Mouse (Mus musculus): ENCODE measurements around the gene Ntn4.

Ntn4 gene

DNA sequence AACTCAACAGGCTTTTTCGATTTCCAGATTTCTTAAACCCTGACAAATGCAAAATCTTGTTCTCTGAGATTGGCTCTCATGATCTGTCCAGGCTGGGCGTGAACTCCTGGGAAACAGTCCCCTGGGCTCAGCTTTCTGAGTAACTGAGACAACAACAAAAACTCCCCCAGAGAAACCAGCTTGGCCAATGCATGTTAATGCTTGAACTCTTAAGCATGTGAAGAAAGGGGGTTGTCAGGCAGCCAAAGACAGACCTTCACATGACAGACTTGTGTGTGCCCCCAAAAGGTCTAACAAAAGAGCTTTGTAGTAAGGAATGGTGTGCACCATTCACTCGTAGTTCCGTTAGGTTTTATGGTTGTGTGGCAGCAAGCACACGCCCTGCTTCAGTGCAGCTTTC lies 96.6 kb downstream of the Ntn4 start:
- no peak for DNase-seq

DNA sequence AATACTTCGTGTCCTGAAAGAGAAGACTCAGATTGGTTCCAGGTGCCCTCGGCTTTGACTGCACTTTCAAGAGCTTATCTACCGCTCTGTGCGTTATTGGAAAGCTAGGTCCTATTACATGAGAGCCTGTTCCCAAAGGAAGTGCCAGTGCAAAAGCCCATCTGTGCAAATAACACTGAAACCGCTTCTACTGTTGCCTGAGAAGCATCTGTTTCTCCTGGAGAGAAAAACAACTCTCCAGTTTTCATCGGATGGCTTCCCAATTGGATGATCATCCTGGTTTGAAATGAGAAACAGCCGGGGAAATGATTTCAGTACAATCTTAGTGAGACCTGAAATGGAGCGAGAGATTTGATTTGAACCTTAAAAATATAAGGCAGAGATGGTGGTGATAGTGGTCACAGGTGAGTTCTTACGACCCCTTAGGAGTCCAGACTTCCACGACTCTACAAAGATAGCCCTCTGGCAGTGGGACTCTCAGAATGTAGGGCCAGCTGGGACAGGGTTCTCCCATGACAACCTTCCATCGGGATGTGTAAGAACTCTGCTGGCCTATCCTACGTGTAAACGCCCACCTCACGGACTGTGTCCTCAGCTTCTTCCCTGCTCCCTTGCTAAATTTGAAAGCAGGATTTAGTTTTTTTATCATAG lies 101.1 kb downstream of the Ntn4 start:
- DNase-seq = no peak

DNA sequence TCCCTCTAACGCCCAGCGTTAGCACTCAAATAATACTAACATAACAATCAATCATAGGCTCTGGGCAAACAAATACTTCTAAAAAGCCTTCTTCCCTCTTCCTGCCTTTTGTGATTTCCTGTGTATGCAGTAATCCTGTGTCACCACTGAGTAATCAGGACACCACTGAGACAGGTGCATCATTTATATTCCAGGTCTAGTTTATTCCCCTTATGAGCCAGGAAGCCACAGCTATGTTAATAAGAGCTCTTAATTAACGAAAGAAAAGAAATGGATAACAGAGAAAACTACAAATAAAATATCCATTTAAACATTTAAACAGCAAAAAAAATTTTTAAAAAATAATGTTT lies 101.6 kb downstream of the Ntn4 start:
- no peak for DNase-seq

DNA sequence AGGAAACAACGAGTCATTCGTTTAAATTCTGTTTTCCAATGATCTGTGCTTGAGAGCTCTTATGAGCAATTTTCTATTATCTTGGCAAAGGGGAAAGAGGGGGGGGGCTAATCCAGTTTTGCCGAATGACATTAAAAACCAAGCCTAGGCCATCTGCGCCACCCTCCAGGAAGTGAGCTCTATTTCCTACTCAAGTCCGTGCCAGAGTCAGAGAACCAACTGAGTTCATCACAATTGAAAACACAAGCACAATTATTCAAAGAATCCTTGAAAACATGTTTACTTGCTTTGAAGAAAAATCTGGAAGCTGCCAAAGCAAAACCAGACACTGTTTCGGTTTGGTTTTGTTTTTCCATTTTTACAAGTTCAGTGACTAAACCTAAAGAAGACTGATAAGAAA lies 102.1 kb downstream of the Ntn4 start:
- DNase-seq = no peak

DNA sequence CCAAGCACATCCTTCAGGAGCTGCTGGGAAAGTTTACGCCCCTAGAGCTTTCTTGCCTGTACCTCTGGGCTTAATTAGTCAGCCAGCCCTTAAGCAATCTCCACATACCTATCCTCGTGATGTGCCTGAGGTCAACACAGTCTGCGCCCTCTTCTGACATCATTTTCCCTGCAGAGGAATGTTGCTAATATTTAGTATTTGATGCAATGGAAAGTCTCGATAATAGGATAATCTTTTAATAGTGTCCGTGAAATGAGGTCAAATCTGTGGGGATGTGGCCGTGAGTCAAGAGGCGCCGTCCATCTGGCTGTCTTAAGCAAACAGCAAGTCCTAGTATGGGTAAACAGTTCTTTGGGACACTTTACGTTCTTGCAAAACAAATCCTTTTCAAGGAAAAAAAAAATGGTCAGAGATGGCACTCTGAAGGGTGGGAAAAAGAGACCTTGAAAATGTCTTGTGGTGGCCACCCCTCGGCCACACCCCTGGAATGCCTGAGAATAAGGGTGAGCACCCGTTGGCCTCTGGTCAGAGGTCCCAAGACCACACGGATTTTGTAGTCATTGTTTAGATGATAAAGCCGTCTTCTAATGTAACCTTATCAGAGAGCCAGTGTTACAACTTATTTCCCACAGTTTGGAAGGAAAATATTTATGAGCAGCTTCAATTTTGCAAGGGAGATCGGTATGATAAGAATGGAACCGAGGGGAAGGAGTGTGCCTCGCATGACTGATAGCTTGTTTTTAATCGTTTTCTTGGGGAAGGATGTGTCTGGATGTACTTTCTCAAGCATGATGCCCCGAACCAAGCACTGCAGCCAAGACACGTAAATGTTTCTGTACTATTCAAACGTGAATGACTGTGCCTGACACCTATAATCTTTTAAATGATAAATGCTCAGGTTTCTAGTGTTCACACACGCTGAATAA lies 109.0 kb downstream of the Ntn4 start:
- peak; percentile 42 for DNase-seq

DNA sequence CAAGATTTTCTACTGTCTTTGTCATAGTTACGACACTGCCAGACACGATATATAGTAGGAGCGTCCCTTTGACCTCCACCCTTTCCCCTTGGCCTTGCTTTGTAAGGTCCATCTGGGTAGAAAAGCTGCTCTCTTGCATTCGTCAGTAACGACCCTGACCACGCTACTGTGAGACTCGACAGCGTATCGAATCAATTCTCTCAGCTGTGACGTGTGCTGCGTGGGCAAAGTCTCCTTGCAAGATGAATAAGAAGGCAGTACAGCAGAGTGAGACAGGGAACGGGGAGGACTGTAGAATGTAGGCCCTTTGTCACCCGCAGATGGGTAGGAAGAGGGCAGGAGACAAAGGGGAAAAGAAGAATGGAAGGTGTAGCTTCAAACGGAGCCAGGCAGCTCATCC lies 110.8 kb downstream of the Ntn4 start:
- no peak for DNase-seq

DNA sequence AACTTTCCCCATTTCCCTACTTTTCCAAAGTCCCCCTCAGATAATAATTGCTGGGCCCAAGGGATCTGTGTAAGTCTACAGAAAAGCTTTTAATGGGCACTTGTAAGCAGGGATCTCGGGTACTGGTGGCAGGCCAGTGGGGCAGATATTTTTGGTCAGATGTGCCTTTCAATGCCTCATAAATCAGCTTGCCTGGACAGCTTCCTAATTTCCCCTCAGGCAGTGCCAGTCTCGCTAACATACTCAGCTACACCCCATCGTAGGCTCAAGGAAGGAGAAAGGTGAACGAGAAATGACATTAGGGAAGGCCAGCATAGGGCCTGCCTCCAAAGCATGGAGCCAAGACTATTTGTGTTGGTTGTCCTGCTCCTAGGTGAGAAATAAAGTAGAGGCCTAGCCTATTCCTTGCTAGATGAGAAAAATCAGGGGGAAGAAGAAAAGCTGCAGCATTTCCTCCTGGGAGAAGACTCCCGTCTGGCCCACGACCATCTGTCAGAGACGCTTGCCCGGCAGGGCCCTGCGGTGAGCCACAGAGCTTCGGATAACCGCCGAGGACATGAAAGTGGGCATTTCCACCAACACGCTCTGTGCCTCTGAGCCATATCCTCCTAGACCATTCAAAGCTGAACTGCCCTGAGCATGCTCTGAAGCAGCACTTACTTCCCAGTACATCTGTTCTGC lies 113.4 kb downstream of the Ntn4 start:
- DNase-seq = no peak

DNA sequence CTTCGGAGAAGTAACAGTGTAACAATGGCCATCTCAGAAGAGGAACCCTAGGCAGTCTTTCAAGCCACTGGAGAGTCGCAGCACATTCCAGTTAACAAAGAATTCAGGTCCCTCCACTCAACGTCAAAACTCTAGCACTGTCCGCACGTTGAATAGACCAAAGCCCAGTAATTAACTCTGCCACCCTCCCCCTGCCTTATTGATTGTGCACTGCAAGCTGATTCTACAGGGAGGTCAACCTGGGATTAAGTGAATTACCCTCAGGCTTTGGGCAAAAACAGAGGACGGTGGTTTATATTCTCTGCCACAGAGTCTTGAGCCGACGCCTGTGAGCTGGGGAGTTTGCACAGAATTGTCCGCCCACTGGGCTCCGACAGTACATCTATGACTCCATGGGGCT lies 115.7 kb downstream of the Ntn4 start:
- no peak for DNase-seq

DNA sequence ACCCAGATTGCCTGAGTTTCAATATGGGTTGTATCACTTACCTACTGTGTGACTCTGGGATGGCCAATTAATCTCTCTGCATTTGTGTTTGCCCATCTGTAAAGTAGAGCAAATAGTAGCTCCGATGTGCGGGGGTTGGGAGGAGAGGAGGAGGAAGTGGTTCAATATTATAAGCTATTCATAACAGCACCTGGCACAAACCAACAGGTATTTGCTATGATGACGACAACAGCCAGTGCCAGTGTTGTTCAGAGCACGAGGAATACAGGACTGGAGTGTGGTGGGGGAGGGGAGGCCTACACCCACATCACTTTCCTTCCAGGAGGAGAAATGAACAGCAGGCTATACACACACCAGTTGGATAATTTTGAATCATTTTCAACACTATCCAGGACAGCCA lies 119.2 kb downstream of the Ntn4 start:
- no peak for DNase-seq

DNA sequence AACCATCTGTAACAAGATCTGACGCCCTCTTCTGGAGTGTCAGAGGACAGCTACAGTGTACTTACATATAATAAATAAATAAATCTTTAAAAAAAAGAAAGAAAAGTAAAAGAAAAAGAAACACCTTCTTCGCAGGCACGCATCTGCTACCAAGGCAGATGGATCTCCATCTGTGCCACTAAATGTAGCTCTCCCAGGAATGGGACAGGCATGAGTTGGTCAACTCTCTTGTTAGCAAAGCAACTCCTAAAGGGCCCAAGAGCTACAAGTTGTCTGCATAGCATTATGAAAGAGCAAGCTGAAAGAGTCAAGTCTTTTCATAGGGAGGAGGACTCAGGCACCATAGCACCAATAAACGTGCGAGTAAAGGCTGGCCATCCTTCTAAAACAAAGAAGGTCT lies 119.9 kb downstream of the Ntn4 start:
- DNase-seq = no peak

DNA sequence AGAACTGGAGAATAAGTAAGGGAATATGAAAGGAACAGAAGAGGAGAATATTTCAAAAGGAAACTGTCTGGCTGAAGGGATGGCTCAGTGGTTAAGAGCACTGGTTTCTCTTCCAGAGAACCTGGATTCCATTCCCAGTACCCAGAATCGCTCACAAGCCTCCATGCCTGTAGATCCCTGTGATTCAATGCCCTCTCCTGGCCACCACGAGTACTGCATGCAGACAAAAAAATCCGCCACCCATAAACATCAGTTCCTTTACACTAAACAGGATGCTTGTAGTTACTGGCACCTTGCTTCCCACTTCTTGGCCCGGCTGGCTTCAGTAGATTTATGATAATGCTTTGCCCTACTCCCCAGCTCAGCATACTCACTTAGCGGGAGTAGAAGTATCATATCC lies 122.6 kb downstream of the Ntn4 start:
- DNase-seq = peak; percentile 55

DNA sequence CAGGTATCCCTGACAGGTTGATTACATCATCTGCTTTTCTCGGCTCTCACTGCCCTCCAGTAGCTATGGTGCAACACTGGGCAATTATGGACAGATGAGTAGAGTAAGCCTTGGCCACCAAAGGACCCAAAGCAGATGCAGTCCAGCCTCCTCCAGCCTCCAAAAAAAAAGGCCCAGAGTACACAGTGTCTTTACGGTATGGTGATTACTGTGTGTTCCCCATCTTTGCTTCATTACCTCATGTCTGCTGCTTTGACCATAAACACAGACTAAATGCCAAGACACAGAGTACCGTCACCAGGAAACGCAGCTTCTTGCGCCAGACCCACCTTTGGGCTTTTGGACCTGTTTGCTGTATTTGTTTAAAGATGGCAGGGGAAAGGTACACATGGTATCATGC lies 125.7 kb downstream of the Ntn4 start:
- no peak for DNase-seq

DNA sequence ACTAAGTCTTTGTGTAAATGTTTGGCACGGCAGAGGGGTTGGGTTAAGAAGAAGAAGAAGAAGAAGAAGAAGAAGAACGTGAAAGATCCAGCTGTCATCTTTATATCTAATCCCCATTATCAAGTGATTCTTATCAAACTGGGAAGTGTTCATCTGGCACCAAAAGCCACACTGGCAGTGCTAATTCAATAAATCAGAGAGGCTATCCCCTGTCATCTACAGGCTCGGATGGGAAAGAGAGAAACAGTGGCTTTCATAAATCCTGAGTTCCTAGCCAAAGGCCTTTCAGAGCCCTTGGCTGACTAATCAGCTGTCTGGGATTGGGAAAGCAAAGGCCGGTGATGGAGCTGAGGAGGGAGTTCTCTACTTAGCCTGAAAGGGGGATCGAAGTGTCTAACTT lies 126.8 kb downstream of the Ntn4 start:
- DNase-seq = no peak

DNA sequence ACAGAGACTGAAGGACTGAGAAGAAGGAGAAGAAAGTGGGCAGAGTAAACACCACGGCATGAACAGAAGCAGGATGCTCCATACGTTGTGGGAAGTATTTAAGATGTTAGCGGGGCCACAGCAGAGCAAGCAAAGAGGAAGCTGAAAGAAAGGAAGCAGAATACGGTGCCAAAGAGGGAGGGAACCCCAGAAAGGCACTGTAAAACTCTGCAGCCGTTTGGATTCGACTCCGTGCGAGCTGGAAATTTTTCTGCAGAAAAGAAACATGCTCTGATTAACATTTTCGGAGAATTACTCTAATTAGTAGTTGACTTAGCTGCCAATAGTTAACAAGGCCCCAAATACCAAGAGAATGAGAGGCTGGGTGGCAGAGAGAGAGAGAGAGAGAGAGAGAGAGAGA lies 127.7 kb downstream of the Ntn4 start:
- no peak for DNase-seq

DNA sequence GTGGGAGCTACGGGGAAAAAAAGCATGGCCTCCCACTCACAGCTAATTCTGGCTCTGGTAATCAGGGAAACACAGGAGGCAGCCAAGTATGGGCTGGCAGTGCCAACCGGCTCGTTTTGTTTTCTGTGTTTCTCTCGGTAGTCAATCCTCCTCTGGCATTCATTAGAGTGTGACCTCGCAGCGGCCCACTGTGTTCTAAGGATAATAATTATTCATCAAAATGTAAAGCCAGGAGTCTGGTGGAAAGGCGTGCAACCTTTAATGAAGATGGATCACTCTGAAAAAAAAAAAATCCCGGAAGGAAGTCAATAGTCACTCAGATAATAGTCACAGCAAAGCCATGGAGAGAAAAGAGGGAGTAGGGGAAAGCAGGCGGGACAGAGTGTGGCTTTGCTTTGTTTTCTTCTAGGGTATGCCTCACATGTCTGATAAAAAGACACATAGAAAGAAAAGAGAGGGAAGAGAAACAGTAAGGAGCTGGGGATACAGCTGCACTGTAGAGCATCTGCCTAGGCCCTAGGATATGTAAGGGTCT lies 131.5 kb downstream of the Ntn4 start:
- no peak for DNase-seq

DNA sequence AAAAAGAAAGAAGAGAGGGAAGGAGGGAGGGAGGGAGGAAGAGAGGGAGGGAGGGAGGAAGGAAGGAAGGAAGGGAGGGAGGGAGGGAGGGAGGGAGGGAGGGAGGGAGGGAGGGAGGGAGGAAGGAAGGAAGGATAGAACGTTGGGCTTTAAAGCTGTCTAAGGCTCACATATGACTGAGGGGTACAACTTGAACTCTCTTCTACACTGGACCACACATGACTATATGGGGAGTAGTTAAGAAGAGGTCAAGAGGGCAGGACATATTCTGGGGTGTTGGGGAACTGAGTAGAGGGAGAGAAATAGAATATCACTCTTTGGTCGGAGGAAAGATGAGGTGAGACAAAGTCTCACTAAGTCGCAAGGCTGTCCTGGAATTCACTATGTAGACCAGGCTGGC lies 132.0 kb downstream of the Ntn4 start:
- no peak for DNase-seq

DNA sequence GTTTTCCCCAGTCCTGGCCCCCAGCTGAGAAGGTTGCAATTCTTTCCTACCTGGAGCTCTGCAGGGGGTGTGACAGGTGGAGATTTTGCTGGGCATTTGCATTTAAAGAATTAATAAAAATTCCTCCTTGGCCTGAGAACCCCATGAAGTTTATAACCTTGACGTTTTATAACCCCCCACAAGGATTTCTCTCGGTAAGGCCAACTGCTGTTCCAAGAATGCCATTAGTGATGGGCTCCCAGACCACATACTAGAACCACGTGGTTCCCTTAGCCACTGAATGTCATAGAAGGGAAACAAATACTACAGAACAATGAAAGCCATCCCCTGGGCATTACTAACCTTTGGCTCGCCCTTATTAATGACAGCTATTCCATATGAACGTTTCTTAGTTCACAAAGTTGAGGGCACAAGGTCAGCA lies 136.3 kb downstream of the Ntn4 start:
- DNase-seq = no peak

DNA sequence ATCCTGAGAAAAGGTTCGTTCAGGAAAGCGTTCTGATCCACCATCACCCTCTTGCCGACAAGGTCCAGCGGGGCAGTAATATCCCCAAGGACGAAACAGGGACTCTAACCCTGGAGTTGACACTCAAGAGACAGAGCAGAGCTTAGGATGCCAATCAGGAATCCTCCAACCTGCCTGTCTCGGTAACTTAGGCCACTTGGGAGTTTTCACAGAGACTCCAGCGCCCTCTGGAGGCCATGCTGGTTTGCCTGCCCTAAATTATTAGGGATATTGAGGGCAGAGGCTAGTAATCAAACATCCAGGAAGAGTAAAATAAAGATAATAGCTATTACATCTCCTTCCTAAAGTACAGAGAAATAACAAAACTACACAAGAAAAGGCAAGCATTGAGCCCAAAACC lies 136.9 kb downstream of the Ntn4 start:
- DNase-seq = peak; percentile 84

DNA sequence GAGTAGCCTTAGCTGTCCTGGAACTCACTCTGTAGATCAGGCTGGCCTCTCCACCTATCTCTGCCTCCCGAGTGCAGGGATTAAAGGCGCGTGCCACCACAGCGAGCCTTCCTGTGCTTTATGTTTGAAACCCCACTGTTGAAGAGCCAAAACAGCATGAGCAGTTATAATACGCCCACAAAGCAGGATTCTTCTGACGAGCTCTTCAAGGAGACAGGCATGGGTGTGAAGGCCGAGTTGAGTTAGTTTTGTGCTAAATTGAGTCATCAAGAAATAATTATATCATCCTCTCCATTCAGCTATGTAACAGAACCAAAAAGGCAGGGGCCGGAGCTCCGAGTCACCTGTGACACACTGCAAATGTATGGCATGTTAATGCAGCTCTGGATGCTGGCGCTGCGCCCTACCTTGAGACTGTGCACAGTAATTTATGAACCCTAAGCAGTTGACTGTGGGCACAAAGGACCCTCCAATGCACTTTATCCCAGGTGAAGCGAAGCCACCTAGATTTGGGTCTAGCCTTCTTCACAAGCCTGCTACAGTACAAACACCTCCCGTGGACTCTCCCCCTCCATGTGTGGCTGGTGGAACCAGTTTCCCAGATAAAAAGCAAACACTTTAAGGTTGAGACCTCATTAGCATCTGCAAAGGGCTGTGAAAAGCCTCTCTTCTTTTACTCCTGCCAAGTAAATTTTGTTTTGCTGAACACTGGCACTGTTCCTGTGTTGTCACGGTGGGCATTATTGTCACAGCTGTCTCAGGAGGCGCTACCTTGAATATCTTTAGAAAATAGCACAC lies 142.9 kb downstream of the Ntn4 start:
- no peak for DNase-seq

All from lung, postnatal 14 days (tissue).